Mouse (Mus musculus) liver, embryonic 14.5 days (tissue): ENCODE data around the gene Mcm5.

Experiments used
- CTCF ChIP-seq: IDR thresholded peaks from 2 replicates; pipeline ENCODE4 v1.5.1; 2016; ENCODE audit warnings: antibody characterized with exemption, low read depth, control low read depth
- EP300 ChIP-seq: IDR thresholded peaks from 2 replicates; pipeline ENCODE4 v1.6.1; 2016; ENCODE audit warnings: antibody characterized with exemption, low read depth

- TF ChIP-seq EP300 (no peak), CTCF (no peak)
Observed at GRCm38 (mm10) chr8:75152505-75153082, 43.2 kb downstream of the Mcm5 start.
